Mouse (Mus musculus) G1E-ER4 (cell line): Measurements from ENCODE around the gene Thop1. TPM values are rescaled to one million over a fixed set of nuclear protein-coding genes. Genes with fewer than 3 reads are reported as not detected.

Experiments
- GATA1 ChIP-seq: IDR thresholded peaks from one replicate; pipeline ENCODE4 v1.8.0; 2012; ENCODE audit warnings: low read length, inconsistent platforms
- polyA plus RNA-seq: library from polyadenylated mRNA; stranded (reverse); fragments of >175 nt; gene quantifications from 2 replicates; pipeline ENCODE4 v1.2.3, GENCODE M21; 2012

Gene Thop1
- polyA plus RNA-seq: 100 and 104 TPM in 2 replicates

GRCm38 (mm10) chr10:81069836-81070235, at the start of gene Thop1:
Thop1 (plus strand) TSS chr10:81070035.
- no peak for TF ChIP-seq GATA1

- no peak for TF ChIP-seq GATA1
These were observed 49.6 kb upstream of the Thop1 start for GRCm38 (mm10) chr10:81020207-81020606.

GRCm38 (mm10) chr10:81021547-81022110, 48.2 kb upstream of the Thop1 start:
- no peak for TF ChIP-seq GATA1

- no peak for TF ChIP-seq GATA1
These were observed 47.1 kb upstream of the Thop1 start for GRCm38 (mm10) chr10:81022744-81023143.

- TF ChIP-seq GATA1: no peak
These were observed 45.4 kb upstream of the Thop1 start for GRCm38 (mm10) chr10:81024346-81024937.

- TF ChIP-seq GATA1: no peak
These were observed 44.7 kb upstream of the Thop1 start for GRCm38 (mm10) chr10:81025047-81025621.

GRCm38 (mm10) chr10:81025639-81026275, 44.1 kb upstream of the Thop1 start, which contains the start of gene Diras1:
Diras1 (minus strand) TSS chr10:81025662.
- no peak for TF ChIP-seq GATA1

GRCm38 (mm10) chr10:81026857-81027256, 43.0 kb upstream of the Thop1 start:
- TF ChIP-seq GATA1: no peak

GRCm38 (mm10) chr10:81027331-81027730, 42.5 kb upstream of the Thop1 start:
- TF ChIP-seq GATA1: no peak

GRCm38 (mm10) chr10:81028219-81028618, 41.6 kb upstream of the Thop1 start:
- no peak for TF ChIP-seq GATA1

- TF ChIP-seq GATA1: no peak
These were observed 40.8 kb upstream of the Thop1 start for GRCm38 (mm10) chr10:81029031-81029430.

- TF ChIP-seq GATA1: no peak
These were observed 36.2 kb upstream of the Thop1 start for GRCm38 (mm10) chr10:81033586-81033985.

GRCm38 (mm10) chr10:81036251-81036650, 33.6 kb upstream of the Thop1 start:
- TF ChIP-seq GATA1: no peak

GRCm38 (mm10) chr10:81036988-81037580, 32.8 kb upstream of the Thop1 start, which contains the start of gene Slc39a3:
Slc39a3 (minus strand) TSS chr10:81037426.
- no peak for TF ChIP-seq GATA1

GRCm38 (mm10) chr10:81041458-81042175, 28.2 kb upstream of the Thop1 start:
- no peak for TF ChIP-seq GATA1
